Mouse (Mus musculus) midbrain, embryonic 13.5 days (tissue): ENCODE results near the gene Igfn1. TPM values are rescaled to one million over a fixed set of nuclear protein-coding genes. Genes with fewer than 3 reads are reported as not detected.
A peak's percentile ranks its signal among the peaks of the same experiment; 100 is the strongest.

ENCODE experiments used
- ATAC-seq: fragments of 200-750 bp; cut with Nextera tagmentation; 2 replicates; pipeline ENCODE4 v1.8.0; 2017; ENCODE audit warnings: mild to moderate bottlenecking, moderate TSS enrichment, moderate library complexity
- H3K27ac ChIP-seq: fragments of 300-500 bp; sonication (generic); 2 replicates; pipeline ENCODE4 v1.5.1; 2015; ENCODE audit warnings: inconsistent platforms, mild to moderate bottlenecking, moderate library complexity
- H3K27me3 ChIP-seq: fragments of 300-500 bp; sonication (generic); 2 replicates; pipeline ENCODE4 v1.6.1; 2015; ENCODE audit warnings: mild to moderate bottlenecking, inconsistent platforms
- H3K36me3 ChIP-seq: fragments of 300-500 bp; sonication (generic); 2 replicates; pipeline ENCODE4 v1.6.1; 2015; ENCODE audit warnings: mild to moderate bottlenecking, inconsistent platforms
- H3K4me1 ChIP-seq: fragments of 300-500 bp; sonication (generic); replicated peaks from 2 replicates; pipeline ENCODE4 v1.6.1; 2015; ENCODE audit warnings: inconsistent platforms
- H3K4me2 ChIP-seq: fragments of 300-500 bp; sonication (generic); replicated peaks from 2 replicates; pipeline ENCODE4 v1.6.1; 2015; ENCODE audit warnings: moderate library complexity, mild to moderate bottlenecking, inconsistent platforms
- H3K4me3 ChIP-seq: fragments of 300-500 bp; sonication (generic); replicated peaks from 2 replicates; pipeline ENCODE4 v1.5.1; 2015; ENCODE audit warnings: mild to moderate bottlenecking, inconsistent platforms
- H3K9ac ChIP-seq: fragments of 300-500 bp; sonication (generic); replicated peaks from 2 replicates; pipeline ENCODE4 v1.6.1; 2015; ENCODE audit warnings: mild to moderate bottlenecking, inconsistent platforms
- H3K9me3 ChIP-seq: fragments of 300-500 bp; sonication (generic); 2 replicates; pipeline ENCODE4 v1.6.1; 2016; ENCODE audit warnings: mild to moderate bottlenecking, inconsistent platforms
- WGBS: fragments of 180-500 bp; shearing (Covaris S2); methylation state at CpG from one replicate; pipeline ENCODE4 v1.1.7; 2015; 5-methylcytosine and 5-hydroxymethylcytosine counted together
- polyA plus RNA-seq: library from polyadenylated mRNA; unstranded; fragments of >200 nt; fragmentation: Nextera tagmentation; extraction: Ambion mirVana; gene quantifications from 2 replicates; pipeline ENCODE4 v1.2.1, GENCODE M21; 2015

Gene Igfn1
- polyA plus RNA-seq, 1 experiment from 2014 or later, result not detected

GRCm38 (mm10) chr1:136032961-136033360 lies 26.8 kb upstream of the Igfn1 start:
- Histone ChIP-seq H3K4me3 (no peak overlapping the region), H3K9ac (no peak overlapping the region), H3K4me1 (peaks cover 26% of the 10 kb centered on the region), H3K36me3 (peaks cover 77% of the 10 kb centered on the region), H3K27ac (no peak overlapping the region), H3K4me2 (no peak overlapping the region), H3K9me3 (no peaks in the 10 kb centered on the region), H3K27me3 (no peaks in the 10 kb centered on the region)
- WGBS, result 58% methylated on average over 7 of the region's 7 CpGs
- ATAC-seq, result no peak

- Histone ChIP-seq H3K27me3 (no peaks in the 10 kb centered on the region), H3K4me2 (no peak overlapping the region), H3K36me3 (peaks cover 90% of the 10 kb centered on the region), H3K4me1 (peaks cover 26% of the 10 kb centered on the region), H3K9me3 (no peaks in the 10 kb centered on the region), H3K27ac (no peak overlapping the region), H3K4me3 (no peak overlapping the region), H3K9ac (no peak overlapping the region)
- WGBS, result 81% methylated on average over 8 of the region's 8 CpGs
- ATAC-seq, result no peak
These were observed 25.6 kb upstream of the Igfn1 start for GRCm38 (mm10) chr1:136031697-136032096.

DNA sequence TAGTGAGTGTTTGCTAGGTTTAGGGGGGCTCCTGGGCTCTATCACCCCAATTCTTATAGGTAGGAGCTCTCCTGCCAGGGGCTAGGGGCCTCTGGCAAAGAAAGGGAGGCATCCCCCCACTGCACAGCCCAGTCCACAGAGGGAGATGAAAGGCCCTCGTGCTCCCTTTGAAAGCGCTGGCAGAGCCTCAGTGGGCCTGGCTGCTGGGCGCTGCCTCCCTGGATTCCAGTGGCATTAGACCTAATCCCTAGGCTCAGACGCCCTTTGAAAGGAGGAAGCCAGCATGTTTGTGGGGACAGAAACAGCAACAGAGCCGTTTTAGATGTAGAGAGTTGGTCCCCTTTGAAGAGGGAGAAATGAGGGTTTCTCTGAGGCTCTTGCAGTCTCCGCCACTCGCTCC lies 24.1 kb upstream of the Igfn1 start:
- H3K9ac ChIP-seq, result no peak overlapping the region
- H3K4me1 ChIP-seq, result peaks cover 26% of the 10 kb centered on the region

GRCm38 (mm10) chr1:136018390-136019189 lies 12.4 kb upstream of the Igfn1 start:
- Histone ChIP-seq H3K36me3 (peaks cover 33% of the 10 kb centered on the region), H3K4me1 (peaks cover 20% of the 10 kb centered on the region), H3K9ac (peak overlapping the region; percentile 87), H3K9me3 (no peaks in the 10 kb centered on the region), H3K4me2 (peak overlapping the region; percentile 74), H3K27ac (peak overlapping the region; percentile 76), H3K27me3 (no peaks in the 10 kb centered on the region), H3K4me3 (peak overlapping the region; percentile 64)
- ATAC-seq, result peak; percentile 32
- WGBS, result 6% methylated on average over 24 of the region's 24 CpGs

More for the DNA sequence above, 24.1 kb upstream of the Igfn1 start:
- no peak overlapping the region for H3K4me3 ChIP-seq
- WGBS, result 18% methylated on average over 7 of the region's 7 CpGs
- H3K4me2 ChIP-seq, result no peak overlapping the region
- H3K9me3 ChIP-seq, result no peaks in the 10 kb centered on the region
- ATAC-seq, result peak; percentile 37; the same call in 1 of the 2 replicates
- H3K27me3 ChIP-seq, result no peaks in the 10 kb centered on the region
- peak overlapping the region; percentile 22; the same call in 1 of the 2 replicates for H3K27ac ChIP-seq
- H3K36me3 ChIP-seq, result peaks cover 97% of the 10 kb centered on the region

DNA sequence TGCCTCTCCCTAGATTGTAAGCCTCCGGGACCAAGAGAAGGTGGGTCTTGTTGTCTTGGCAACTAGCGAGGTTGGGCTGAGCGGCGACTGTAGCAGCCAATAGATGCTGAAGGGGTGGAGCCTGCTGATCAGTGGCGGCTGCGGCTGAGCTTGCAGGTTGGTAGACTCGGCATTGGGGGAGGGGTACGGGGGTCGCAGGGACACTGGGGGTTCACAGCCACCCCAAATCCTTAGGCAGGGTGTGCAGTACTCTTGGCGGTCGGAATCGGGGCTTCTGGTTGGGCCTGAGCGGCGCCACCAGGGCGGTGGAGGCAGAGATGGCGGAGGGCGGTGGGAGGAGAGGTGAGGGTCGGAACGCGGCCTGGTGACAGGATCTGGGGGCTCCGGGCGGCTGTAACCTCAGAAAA lies 11.8 kb upstream of the Igfn1 start:
- peaks cover 20% of the 10 kb centered on the region for H3K4me1 ChIP-seq
- no peaks in the 10 kb centered on the region for H3K27me3 ChIP-seq
- H3K9me3 ChIP-seq, result no peaks in the 10 kb centered on the region
- peak overlapping the region; percentile 64 for H3K4me3 ChIP-seq
- H3K9ac ChIP-seq, result peak overlapping the region; percentile 87
- peak; percentile 100 for ATAC-seq
- under 1% methylated on average over 22 of the region's 22 CpGs for WGBS
- H3K36me3 ChIP-seq, result peaks cover 26% of the 10 kb centered on the region
- peak overlapping the region; percentile 76 for H3K27ac ChIP-seq
- peak overlapping the region; percentile 74 for H3K4me2 ChIP-seq

GRCm38 (mm10) chr1:136017307-136017706 lies 11.2 kb upstream of the Igfn1 start:
- H3K4me3 ChIP-seq, result no peak overlapping the region
- ATAC-seq, result peak; percentile 61

GRCm38 (mm10) chr1:136014796-136015502 lies 8.8 kb upstream of the Igfn1 start:
- 86% methylated on average over 2 of the region's 2 CpGs for WGBS
- H3K36me3 ChIP-seq, result no peaks in the 10 kb centered on the region
- H3K4me3 ChIP-seq, result no peak overlapping the region

More at GRCm38 (mm10) chr1:136017307-136017706, 11.2 kb upstream of the Igfn1 start:
- Histone ChIP-seq H3K27ac (peak overlapping the region; percentile 54; the same call in 1 of the 2 replicates), H3K4me1 (peaks cover 20% of the 10 kb centered on the region), H3K27me3 (no peaks in the 10 kb centered on the region), H3K4me2 (no peak overlapping the region), H3K9ac (no peak overlapping the region), H3K36me3 (peaks cover 20% of the 10 kb centered on the region), H3K9me3 (no peaks in the 10 kb centered on the region)
- 73% methylated on average over 2 of the region's 2 CpGs for WGBS

GRCm38 (mm10) chr1:136013513-136013912 lies 7.4 kb upstream of the Igfn1 start:
- WGBS, result 89% methylated on average over 4 of the region's 4 CpGs
- Histone ChIP-seq H3K4me1 (peaks cover 7% of the 10 kb centered on the region), H3K27me3 (peaks cover 11% of the 10 kb centered on the region), H3K4me3 (no peak overlapping the region), H3K36me3 (no peaks in the 10 kb centered on the region), H3K9me3 (no peaks in the 10 kb centered on the region), H3K27ac (no peak overlapping the region), H3K4me2 (no peak overlapping the region), H3K9ac (no peak overlapping the region)
- no peak for ATAC-seq

More at GRCm38 (mm10) chr1:136014796-136015502, 8.8 kb upstream of the Igfn1 start:
- Histone ChIP-seq H3K4me1 (peaks cover 20% of the 10 kb centered on the region), H3K4me2 (no peak overlapping the region), H3K9me3 (no peaks in the 10 kb centered on the region), H3K27me3 (0 out of 2 replicates have a peak, but pooled peaks cover 6% of the 10 kb centered on the region), H3K9ac (no peak overlapping the region), H3K27ac (no peak overlapping the region)
- ATAC-seq, result no peak

GRCm38 (mm10) chr1:136010247-136010646 lies 4.1 kb upstream of the Igfn1 start:
- no peak for ATAC-seq
- no peak overlapping the region for H3K27ac ChIP-seq
- WGBS, result 82% methylated on average over 4 of the region's 4 CpGs
- peaks cover 12% of the 10 kb centered on the region for H3K4me1 ChIP-seq
- no peak overlapping the region for H3K4me2 ChIP-seq
- peaks cover 28% of the 10 kb centered on the region for H3K27me3 ChIP-seq
- no peak overlapping the region for H3K4me3 ChIP-seq
- no peak overlapping the region for H3K9ac ChIP-seq
- no peaks in the 10 kb centered on the region for H3K9me3 ChIP-seq
- no peaks in the 10 kb centered on the region for H3K36me3 ChIP-seq

- H3K4me2 ChIP-seq, result peak overlapping the region; percentile 61
- no peaks in the 10 kb centered on the region for H3K36me3 ChIP-seq
- H3K9ac ChIP-seq, result no peak overlapping the region
- no peaks in the 10 kb centered on the region for H3K9me3 ChIP-seq
- peak overlapping the region; percentile 38 for H3K4me3 ChIP-seq
- H3K27ac ChIP-seq, result no peak overlapping the region
- ATAC-seq, result 0 out of 2 replicates have a peak, but pooled peaks have one; percentile 24
- H3K4me1 ChIP-seq, result peaks cover 12% of the 10 kb centered on the region
- 25% methylated on average over 8 of the region's 8 CpGs for WGBS
- peaks cover 28% of the 10 kb centered on the region for H3K27me3 ChIP-seq
These were observed 2.0 kb upstream of the Igfn1 start for GRCm38 (mm10) chr1:136008159-136008533.

DNA sequence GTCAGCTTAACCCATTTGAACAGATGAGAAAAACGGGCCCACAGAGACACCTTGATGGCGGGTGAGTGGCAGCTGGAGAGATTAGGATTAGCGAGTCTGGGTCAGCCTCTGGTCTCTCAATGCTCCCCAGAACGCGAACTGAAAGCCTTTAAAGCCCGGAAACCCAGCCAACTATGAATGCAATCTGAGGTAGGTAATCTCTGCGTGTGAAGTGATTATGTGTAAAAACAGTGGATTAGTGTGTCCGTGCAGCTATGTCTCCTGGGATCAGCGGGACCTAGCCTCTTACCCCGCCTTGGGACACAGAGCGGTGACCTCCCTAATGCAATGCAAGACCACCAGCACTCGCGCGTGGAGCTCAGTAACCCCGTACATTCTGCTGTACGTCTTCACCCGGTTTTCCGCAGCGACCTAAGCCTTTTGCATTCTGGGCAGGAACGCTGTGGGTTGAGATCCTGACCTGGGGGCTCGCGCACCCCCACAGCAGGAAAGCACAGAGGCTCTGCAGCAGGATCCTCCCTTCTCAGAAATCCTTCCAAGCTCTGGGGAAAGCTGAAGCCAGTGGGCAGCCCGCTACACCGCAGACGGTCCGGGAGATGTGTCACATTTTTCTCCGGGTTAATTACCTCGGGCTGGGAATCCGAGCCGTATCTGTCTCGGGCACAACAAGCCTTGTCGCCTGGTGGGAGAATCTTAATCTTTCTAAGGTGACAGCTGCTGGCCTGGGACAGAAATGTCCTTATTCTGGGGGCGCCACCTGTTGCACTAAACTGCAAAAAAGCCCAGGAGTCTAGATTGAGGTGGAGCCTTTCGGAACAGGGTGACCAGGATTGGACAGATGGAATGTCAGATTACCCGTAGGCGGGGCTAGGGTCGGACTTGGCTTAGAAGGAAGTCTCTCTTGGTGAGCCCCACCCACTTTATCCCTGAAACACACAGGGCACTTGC lies 1.3 kb upstream of the Igfn1 start, which contains the start of gene Tmem9:
Gene Tmem9 (plus strand): TSS at position 940 of the 948 bp plus-strand sequence.
- Histone ChIP-seq H3K27me3 (peaks cover 28% of the 10 kb centered on the region), H3K27ac (no peak within 1 kb of the TSS), H3K9me3 (no peaks in the 10 kb centered on the region), H3K36me3 (no peaks in the 10 kb centered on the region), H3K4me2 (peak within 1 kb of the TSS; percentile 61), H3K9ac (peak within 1 kb of the TSS; percentile 37; the same call in 1 of the 2 replicates), H3K4me3 (peak within 1 kb of the TSS; percentile 38), H3K4me1 (peaks cover 12% of the 10 kb centered on the region)
- under 1% methylated on average over 37 of the region's 37 CpGs for WGBS
- ATAC-seq, result peak; percentile 84
